Mouse (Mus musculus) myocyte (in vitro differentiated cells): ENCODE data around the gene Kmt2e.

Experiments
- MAX ChIP-seq: IDR thresholded peaks from one replicate; pipeline ENCODE4 v1.6.1; 2011; ENCODE audit warnings: low read depth, mild to moderate bottlenecking, control low read depth
- MYOD1 ChIP-seq, 3 experiments: IDR thresholded peaks; one replicate each; pipeline ENCODE4 v1.6.1; 2011; ENCODE audit warnings: control low read depth in 2 of 3, low read depth in 2 of 3, mild to moderate bottlenecking in 2 of 3, moderate library complexity in 1 of 3; ENCODE audit not compliant: insufficient read length in 2 of 3, control insufficient read depth in 1 of 3
- MYOG ChIP-seq, 3 experiments: IDR thresholded peaks; one replicate each; pipeline ENCODE4 v1.6.1; 2011; ENCODE audit warnings: control low read depth in 2 of 3, low read depth in 2 of 3, mild to moderate bottlenecking in 2 of 3; ENCODE audit not compliant: insufficient read length in 2 of 3, control insufficient read depth in 1 of 3, insufficient read depth in 1 of 3
- POLR2A ChIP-seq: IDR thresholded peaks from one replicate; pipeline ENCODE4 v1.6.1; 2011; ENCODE audit warnings: low read depth, mild to moderate bottlenecking, control low read depth, moderate library complexity; ENCODE audit not compliant: insufficient read length
- POLR2AphosphoS2 ChIP-seq: IDR thresholded peaks from one replicate; pipeline ENCODE4 v1.6.1; 2011; ENCODE audit warnings: low read depth, control low read depth; ENCODE audit not compliant: insufficient read length
- SRF ChIP-seq: IDR thresholded peaks from one replicate; pipeline ENCODE4 v1.6.1; 2011; ENCODE audit warnings: low read depth; ENCODE audit not compliant: control insufficient read depth, insufficient read length

DNA sequence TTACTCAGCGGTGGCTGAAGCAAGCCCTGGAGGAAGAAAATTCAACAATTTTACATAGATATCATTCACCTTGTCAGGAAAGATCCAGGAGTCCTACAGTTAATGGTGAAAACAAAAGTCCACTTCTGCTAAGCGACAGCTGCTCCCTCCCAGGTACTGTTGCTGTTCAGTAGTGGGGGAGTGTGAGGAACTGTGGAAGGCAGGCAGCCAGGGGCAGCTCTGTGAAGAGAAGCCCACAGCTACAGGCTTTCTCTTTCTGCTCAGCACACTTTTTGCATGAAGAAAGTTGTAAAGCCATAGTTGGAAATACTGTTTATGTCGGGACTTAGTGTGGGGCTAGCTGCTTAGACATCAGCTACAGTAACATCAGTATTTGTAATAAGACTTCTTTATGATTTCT is 62.2 kb downstream of the Kmt2e start:
- no peak for TF ChIP-seq POLR2A
- no peak for TF ChIP-seq MYOD1 (IDR thresholded peaks at IDR 0.05; ENCODE audit: control insufficient read depth in 1 of 3, insufficient read length in 2 of 3, low read depth in 2 of 3)
- no peak for TF ChIP-seq MAX
- TF ChIP-seq POLR2AphosphoS2: peak; percentile 18
- TF ChIP-seq MYOG (IDR thresholded peaks at IDR 0.05; ENCODE audit: control insufficient read depth in 1 of 3, insufficient read depth in 1 of 3, insufficient read length in 2 of 3, low read depth in 2 of 3): no peak
- TF ChIP-seq SRF: no peak
